ENCODE assay signal across 26 mouse cellular contexts in the genomic region with DNA sequence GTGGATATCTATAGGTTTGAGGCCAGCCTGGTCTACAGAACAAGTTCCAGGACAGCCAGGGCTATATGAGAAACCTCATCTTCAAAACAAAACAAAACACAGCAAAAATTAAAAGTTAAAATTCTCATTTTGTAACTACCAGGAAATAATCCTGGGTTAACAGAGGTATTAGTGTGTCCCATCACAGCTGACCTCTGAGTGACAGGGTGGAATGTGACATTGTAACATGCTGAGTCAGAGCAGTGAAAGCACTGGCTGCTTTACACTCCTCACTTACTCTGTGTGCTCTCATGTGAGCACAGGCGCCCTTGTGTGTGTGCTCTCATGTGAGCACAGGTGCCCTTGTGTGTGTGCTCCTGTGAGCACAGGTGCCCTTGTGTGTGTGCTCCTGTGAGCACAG. TPM values are rescaled to one million over a fixed set of nuclear protein-coding genes. Genes with fewer than 3 reads are reported as not detected.
A peak's percentile ranks its signal among the peaks of the same experiment; 100 is the strongest.
DNase-seq lines count a peak whose midpoint lies in the region; ATAC-seq and TF ChIP-seq lines count a peak whose summit lies in the region.
"Had no signal": no experiment of that assay in that cellular context is flagged by ENCODE, and none has a peak within 500 bp of the region (broad histone marks: within the 10 kb centered on the region; RNA-seq: fewer than 3 reads in every experiment).

No protein-coding gene starts in this region.

- intact Hi-C loops in heart, adult 2 months (cut with DNase I), result no loop called here

- H3K79me2 ChIP-seq in heart, adult 2 months (replicated peaks; ENCODE audit: control insufficient read depth, insufficient read depth, low read length), result no peaks in the 10 kb centered on the region; the same call in 1 of the 2 replicates
- peaks cover 9% of the 10 kb centered on the region for H3K79me2 ChIP-seq in C2C12 (ENCODE audit: control insufficient read depth, insufficient read depth)

- TF ChIP-seq EP300 in heart, adult 2 months (IDR thresholded peaks at IDR 0.05; ENCODE audit: insufficient read depth, low read depth, low read length), result no peak
- no peak for TF ChIP-seq EP300 in lung, postnatal 0 days (IDR thresholded peaks at IDR 0.05)

- TF ChIP-seq CTCF in heart, adult 2 months (IDR thresholded peaks at IDR 0.05), result no peak
- TF ChIP-seq CTCF in lung, postnatal 0 days (IDR thresholded peaks at IDR 0.05), result no peak
- TF ChIP-seq CTCF in C2C12 (IDR thresholded peaks at IDR 0.05; ENCODE audit: control insufficient read depth, insufficient read depth, insufficient read length), result no peak
- no peak for TF ChIP-seq CTCF in forebrain, postnatal 0 days (IDR thresholded peaks at IDR 0.05; ENCODE audit: low read depth)

- no peak overlapping the region for H3K4me3 ChIP-seq in heart, adult 2 months
- no peak overlapping the region for H3K4me3 ChIP-seq in heart, embryonic 12.5 days
- no peak overlapping the region for H3K4me3 ChIP-seq in lung, postnatal 0 days (ENCODE audit: low read depth, low read length)
- no peak overlapping the region for H3K4me3 ChIP-seq in C2C12 (ENCODE audit: insufficient read depth, poor library complexity, severe bottlenecking)
- H3K4me3 ChIP-seq in forebrain, postnatal 0 days (ENCODE audit: low read depth, low read length), result no peak overlapping the region
- H3K4me3 ChIP-seq: embryonic facial prominence, embryonic 13.5 days; embryonic facial prominence, embryonic 15.5 days; erythroblast, embryonic 14.5 days; forebrain, embryonic 13.5 days; forebrain, embryonic 15.5 days had no signal

- H3K9me3 ChIP-seq in heart, embryonic 12.5 days (replicated peaks), result no peaks in the 10 kb centered on the region
- H3K9me3 ChIP-seq in lung, postnatal 0 days (ENCODE audit: low read length), result no peaks in the 10 kb centered on the region
- H3K9me3 ChIP-seq in forebrain, postnatal 0 days (ENCODE audit: low read length), result no peaks in the 10 kb centered on the region
- H3K9me3 ChIP-seq: embryonic facial prominence, embryonic 13.5 days; embryonic facial prominence, embryonic 15.5 days; forebrain, embryonic 13.5 days; forebrain, embryonic 15.5 days; G1E had no signal

- H3K36me3 ChIP-seq in heart, adult 2 months (ENCODE audit: control insufficient read depth, insufficient read depth, low read length), result no peaks in the 10 kb centered on the region
- H3K36me3 ChIP-seq in heart, embryonic 12.5 days, result no peaks in the 10 kb centered on the region
- H3K36me3 ChIP-seq in lung, postnatal 0 days (ENCODE audit: insufficient read depth, low read length), result no peaks in the 10 kb centered on the region
- no peaks in the 10 kb centered on the region for H3K36me3 ChIP-seq in C2C12 (ENCODE audit: control insufficient read depth, insufficient read depth)
- no peaks in the 10 kb centered on the region; the same call in 1 of the 2 replicates for H3K36me3 ChIP-seq in forebrain, postnatal 0 days (ENCODE audit: insufficient read depth)
- H3K36me3 ChIP-seq: embryonic facial prominence, embryonic 13.5 days; embryonic facial prominence, embryonic 15.5 days; forebrain, embryonic 15.5 days; G1E had no signal

- H3K4me2 ChIP-seq in heart, embryonic 12.5 days, result no peak overlapping the region
- no peak overlapping the region for H3K4me2 ChIP-seq in lung, postnatal 0 days (replicated peaks; ENCODE audit: low read depth, low read length)
- no peak overlapping the region for H3K4me2 ChIP-seq in forebrain, postnatal 0 days (ENCODE audit: low read depth)
- H3K4me2 ChIP-seq: embryonic facial prominence, embryonic 13.5 days; embryonic facial prominence, embryonic 15.5 days; forebrain, embryonic 13.5 days; forebrain, embryonic 15.5 days had no signal

- peaks cover 2% of the 10 kb centered on the region for H3K79me3 ChIP-seq in C2C12 (ENCODE audit: low read depth)

- DNase-seq in heart, adult 2 months, result no peak
- DNase-seq in lung, postnatal 0 days (ENCODE audit: low spot score), result peak; percentile 16
- DNase-seq in lung, postnatal 25 days (ENCODE audit: low spot score), result no peak
- peak; percentile 47 for DNase-seq in 3T3-L1 (ENCODE audit: low read depth, low spot score)
- no peak for DNase-seq in embryo, embryonic 10.5 days (ENCODE audit: low spot score)
- no peak for DNase-seq in forebrain, postnatal 0 days
- DNase-seq: adrenal gland, adult 8-10 months; B cell, adult 2 months; cerebellum, adult 11-12 months; cerebellum, adult 2 months; cerebellum, postnatal 10 days; cerebellum, postnatal 25 days; embryo, embryonic 11 days had no signal

- H3K27me3 ChIP-seq in heart, adult 2 months (ENCODE audit: control insufficient read depth, insufficient read depth, low read length), result no peaks in the 10 kb centered on the region
- H3K27me3 ChIP-seq in heart, embryonic 12.5 days (replicated peaks), result peaks cover 11% of the 10 kb centered on the region; the same call in 1 of the 2 replicates
- no peaks in the 10 kb centered on the region for H3K27me3 ChIP-seq in lung, postnatal 0 days (replicated peaks; ENCODE audit: insufficient read depth, low read length)
- no peaks in the 10 kb centered on the region for H3K27me3 ChIP-seq in C2C12 (ENCODE audit: control insufficient read depth, insufficient read depth, insufficient read length)
- H3K27me3 ChIP-seq in forebrain, postnatal 0 days (ENCODE audit: insufficient read depth, low read length), result no peaks in the 10 kb centered on the region
- H3K27me3 ChIP-seq: embryonic facial prominence, embryonic 13.5 days; embryonic facial prominence, embryonic 15.5 days; forebrain, embryonic 13.5 days; forebrain, embryonic 15.5 days; Patski had no signal

- H3K27ac ChIP-seq in heart, adult 2 months, result peak overlapping the region; percentile 72
- no peak overlapping the region for H3K27ac ChIP-seq in heart, embryonic 12.5 days (ENCODE audit: poor library complexity, severe bottlenecking)
- H3K27ac ChIP-seq in lung, postnatal 0 days (ENCODE audit: low read length), result no peak overlapping the region
- no peak overlapping the region for H3K27ac ChIP-seq in forebrain, postnatal 0 days (ENCODE audit: low read depth, low read length)
- H3K27ac ChIP-seq: embryonic facial prominence, embryonic 13.5 days; embryonic facial prominence, embryonic 15.5 days; forebrain, embryonic 13.5 days; forebrain, embryonic 15.5 days had no signal

- TF ChIP-seq POLR2A in heart, adult 2 months (IDR thresholded peaks at IDR 0.05; ENCODE audit: insufficient read depth, low read depth, low read length), result no peak

- H3K4me1 ChIP-seq in heart, adult 2 months (ENCODE audit: control insufficient read depth, insufficient read depth, low read length), result peaks cover 2% of the 10 kb centered on the region
- H3K4me1 ChIP-seq in heart, embryonic 12.5 days (replicated peaks), result peaks cover 9% of the 10 kb centered on the region
- no peaks in the 10 kb centered on the region for H3K4me1 ChIP-seq in lung, postnatal 0 days (ENCODE audit: insufficient read depth, low read depth, low read length)
- no peaks in the 10 kb centered on the region for H3K4me1 ChIP-seq in forebrain, postnatal 0 days (ENCODE audit: insufficient read depth)

- 28% methylated on average over 1 of the region's 1 CpGs for WGBS in heart, adult 2 months
- WGBS in heart, embryonic 12.5 days, result 54% methylated on average over 1 of the region's 1 CpGs
- 46% methylated on average over 1 of the region's 1 CpGs for WGBS in lung, postnatal 0 days
- WGBS in forebrain, postnatal 0 days, result 77% methylated on average over 1 of the region's 1 CpGs

- H3ac ChIP-seq in C2C12 (ENCODE audit: control insufficient read depth, insufficient read length, low read depth), result no peak overlapping the region

- H3K9ac ChIP-seq in heart, adult 2 months (ENCODE audit: low read depth, low read length), result no peak overlapping the region
- H3K9ac ChIP-seq in heart, embryonic 12.5 days, result no peak overlapping the region
- no peak overlapping the region for H3K9ac ChIP-seq in lung, postnatal 0 days (replicated peaks; ENCODE audit: low read depth)
- H3K9ac ChIP-seq in forebrain, postnatal 0 days, result no peak overlapping the region
- H3K9ac ChIP-seq: embryonic facial prominence, embryonic 13.5 days; embryonic facial prominence, embryonic 15.5 days; forebrain, embryonic 13.5 days; forebrain, embryonic 15.5 days had no signal

- no peak for ATAC-seq in heart, embryonic 12.5 days (ENCODE audit: insufficient number of reproducible peaks, low FRiP score)
- no peak for ATAC-seq in lung, postnatal 0 days
- no peak for ATAC-seq in forebrain, postnatal 0 days
- ATAC-seq: activated CD4-positive, CD25-positive, alpha-beta regulatory T cell, adult 4 months; forebrain, embryonic 13.5 days; forebrain, embryonic 15.5 days; Patski had no signal

RNA-seq across cellular contexts. Expression of a gene that starts 6.3 kb away (rescaled TPM):
- total RNA-seq in heart, adult 2 months (2021), result 100 to 1,000 TPM; 159 to 191 TPM
- polyA plus RNA-seq in heart, adult 2 months (2012; rRNA removed), result 227 and 281 TPM in 2 replicates
- 21.2 and 22.6 TPM in 2 replicates for polyA plus RNA-seq in heart, embryonic 12.5 days (2016; fragmentation: Nextera tagmentation; extraction: Ambion mirVana)
- polyA plus RNA-seq in lung, postnatal 0 days (2015; fragmentation: Nextera tagmentation; extraction: Ambion mirVana), result 26.9 and 27.7 TPM in 2 replicates
- 57.5 TPM for polyA plus RNA-seq in C2C12 (2012; fragmentation: generic; extraction: Trizol)
- 106 and 133 TPM in 2 replicates for total RNA-seq in forebrain, postnatal 0 days (2014; rRNA removed)
- 74.8 and 102 TPM in 2 replicates for polyA plus RNA-seq in forebrain, postnatal 0 days (2015; fragmentation: Nextera tagmentation; extraction: Ambion mirVana)
- polyA plus RNA-seq: G1E had no signal

RNA-seq across cellular contexts. Expression of a gene that starts 8.6 kb away (rescaled TPM):
- under 1 TPM; 0.14 to 0.18 TPM for total RNA-seq in heart, adult 2 months (2021)
- 0.12 TPM in 1 of 2 replicates, not detected in the other for polyA plus RNA-seq in heart, adult 2 months (2012; rRNA removed)
- polyA plus RNA-seq in heart, embryonic 12.5 days (2016; fragmentation: Nextera tagmentation; extraction: Ambion mirVana), result not detected in 2 replicates
- 0.11 and 0.13 TPM in 2 replicates for polyA plus RNA-seq in lung, postnatal 0 days (2015; fragmentation: Nextera tagmentation; extraction: Ambion mirVana)
- polyA plus RNA-seq in C2C12 (2012; fragmentation: generic; extraction: Trizol), result 0.02 TPM
- 0.08 TPM in 1 of 2 replicates, not detected in the other for total RNA-seq in forebrain, postnatal 0 days (2014; rRNA removed)
- not detected in 2 replicates for polyA plus RNA-seq in forebrain, postnatal 0 days (2015; fragmentation: Nextera tagmentation; extraction: Ambion mirVana)
- total RNA-seq: G1E had no signal
- polyA plus RNA-seq: embryonic facial prominence, embryonic 11.5 days; embryonic facial prominence, embryonic 13.5 days; erythroblast, embryonic 14.5 days; forebrain, embryonic 11.5 days; forebrain, embryonic 13.5 days; forebrain, embryonic 15.5 days; frontal cortex, adult 2 months; G1E had no signal

RNA-seq across cellular contexts. Expression of a gene that starts 16.3 kb away (rescaled TPM):
- under 1 TPM in 1 of 2 experiments, not detected in 1; 0.16 TPM for total RNA-seq in heart, adult 2 months (2021)
- 0.29 and 0.51 TPM in 2 replicates for polyA plus RNA-seq in heart, adult 2 months (2012; rRNA removed)
- 0.28 and 0.58 TPM in 2 replicates for polyA plus RNA-seq in heart, embryonic 12.5 days (2016; fragmentation: Nextera tagmentation; extraction: Ambion mirVana)
- 8.5 and 8.7 TPM in 2 replicates for polyA plus RNA-seq in lung, postnatal 0 days (2015; fragmentation: Nextera tagmentation; extraction: Ambion mirVana)
- 0.18 TPM for polyA plus RNA-seq in C2C12 (2012; fragmentation: generic; extraction: Trizol)
- total RNA-seq in forebrain, postnatal 0 days (2014; rRNA removed), result 0.08 TPM in 1 of 2 replicates, not detected in the other
- polyA plus RNA-seq in forebrain, postnatal 0 days (2015; fragmentation: Nextera tagmentation; extraction: Ambion mirVana), result 0.16 and 0.18 TPM in 2 replicates
- total RNA-seq: G1E had no signal
- polyA plus RNA-seq: erythroblast, embryonic 14.5 days; forebrain, embryonic 13.5 days; G1E had no signal

RNA-seq across cellular contexts. Expression of a gene that starts 17.0 kb away (rescaled TPM):
- total RNA-seq in heart, adult 2 months (2021), result 10 to 100 TPM; 58.6 to 66.3 TPM
- polyA plus RNA-seq in heart, adult 2 months (2012; rRNA removed), result 53.2 and 80.4 TPM in 2 replicates
- 178 and 179 TPM in 2 replicates for polyA plus RNA-seq in heart, embryonic 12.5 days (2016; fragmentation: Nextera tagmentation; extraction: Ambion mirVana)
- 174 and 177 TPM in 2 replicates for polyA plus RNA-seq in lung, postnatal 0 days (2015; fragmentation: Nextera tagmentation; extraction: Ambion mirVana)
- polyA plus RNA-seq in C2C12 (2012; fragmentation: generic; extraction: Trizol), result 231 TPM
- total RNA-seq in forebrain, postnatal 0 days (2014; rRNA removed), result 248 and 264 TPM in 2 replicates
- polyA plus RNA-seq in forebrain, postnatal 0 days (2015; fragmentation: Nextera tagmentation; extraction: Ambion mirVana), result 262 and 318 TPM in 2 replicates

RNA-seq across cellular contexts. Expression of a gene that starts 22.4 kb away (rescaled TPM):
- under 1 TPM; 0.78 to 0.82 TPM for total RNA-seq in heart, adult 2 months (2021)
- 1.7 and 2.4 TPM in 2 replicates for polyA plus RNA-seq in heart, adult 2 months (2012; rRNA removed)
- polyA plus RNA-seq in heart, embryonic 12.5 days (2016; fragmentation: Nextera tagmentation; extraction: Ambion mirVana), result 2.2 and 2.4 TPM in 2 replicates
- polyA plus RNA-seq in lung, postnatal 0 days (2015; fragmentation: Nextera tagmentation; extraction: Ambion mirVana), result 1.2 and 2.0 TPM in 2 replicates
- 2.4 TPM for polyA plus RNA-seq in C2C12 (2012; fragmentation: generic; extraction: Trizol)
- 3.4 and 11.1 TPM in 2 replicates for total RNA-seq in forebrain, postnatal 0 days (2014; rRNA removed)
- polyA plus RNA-seq in forebrain, postnatal 0 days (2015; fragmentation: Nextera tagmentation; extraction: Ambion mirVana), result 2.0 and 2.8 TPM in 2 replicates

Comparison
In these comparisons a context has a peak if more than half of its experiments do, and no peak if none do; other contexts are left out.
1. DNase-seq: peak in lung, postnatal 0 days (single experiment) and 3T3-L1 (single experiment); none in heart, adult 2 months (0 of 2), lung, postnatal 25 days (single experiment), embryo, embryonic 10.5 days (single experiment) and forebrain, postnatal 0 days (single experiment).